Mouse (Mus musculus): ENCODE measurements around the gene Timm13.

Gene Timm13

GRCm38 (mm10) chr10:80904004-80904693 is 3.4 kb upstream of the Timm13 start:
- no peak for DNase-seq (ENCODE audit: low read depth)

- no peak for DNase-seq (ENCODE audit: low read depth)
Observed at GRCm38 (mm10) chr10:80903282-80903681, 2.5 kb upstream of the Timm13 start.

GRCm38 (mm10) chr10:80902273-80902940 is 1.6 kb upstream of the Timm13 start:
- no peak for DNase-seq (ENCODE audit: low read depth)

GRCm38 (mm10) chr10:80901409-80902272 is 872 bp upstream of the Timm13 start:
- DNase-seq (ENCODE audit: low read depth), result peak; percentile 57

GRCm38 (mm10) chr10:80899591-80900317 is 1.0 kb downstream of the Timm13 start:
- no peak for DNase-seq (ENCODE audit: low read depth)

GRCm38 (mm10) chr10:80899074-80899473 is 1.7 kb downstream of the Timm13 start:
- DNase-seq (ENCODE audit: low read depth), result no peak

GRCm38 (mm10) chr10:80897861-80898510 is 2.8 kb downstream of the Timm13 start:
- no peak for DNase-seq (ENCODE audit: low read depth)

- no peak for DNase-seq (ENCODE audit: low read depth)
Observed at GRCm38 (mm10) chr10:80896581-80897485, 3.9 kb downstream of the Timm13 start.

- DNase-seq (ENCODE audit: low read depth), result no peak
Observed at GRCm38 (mm10) chr10:80895697-80896096, 5.1 kb downstream of the Timm13 start.

GRCm38 (mm10) chr10:80895100-80895499 is 5.7 kb downstream of the Timm13 start:
- DNase-seq (ENCODE audit: low read depth), result no peak

GRCm38 (mm10) chr10:80887181-80887580 is 13.6 kb downstream of the Timm13 start:
- DNase-seq (ENCODE audit: low read depth), result no peak

- peak; percentile 88 for DNase-seq (ENCODE audit: low read depth)
Observed at GRCm38 (mm10) chr10:80881301-80881700, 19.5 kb downstream of the Timm13 start.

GRCm38 (mm10) chr10:80880901-80881300 is 19.9 kb downstream of the Timm13 start:
- peak; percentile 63 for DNase-seq (ENCODE audit: low read depth)

GRCm38 (mm10) chr10:80880131-80880641 is 20.6 kb downstream of the Timm13 start:
- peak; percentile 84 for DNase-seq (ENCODE audit: low read depth)

GRCm38 (mm10) chr10:80876594-80876993 is 24.2 kb downstream of the Timm13 start:
- DNase-seq (ENCODE audit: low read depth), result no peak

GRCm38 (mm10) chr10:80876028-80876427 is 24.7 kb downstream of the Timm13 start:
- peak; percentile 83 for DNase-seq (ENCODE audit: low read depth)

GRCm38 (mm10) chr10:80874035-80874434 is 26.7 kb downstream of the Timm13 start:
- no peak for DNase-seq (ENCODE audit: low read depth)

- DNase-seq (ENCODE audit: low read depth), result no peak
Observed at GRCm38 (mm10) chr10:80871581-80871980, 29.2 kb downstream of the Timm13 start, which contains the start of gene Tmprss9. Tmprss9 (plus strand) TSS chr10:80871848.

- DNase-seq (ENCODE audit: low read depth), result no peak
Observed at GRCm38 (mm10) chr10:80870993-80871392, 29.8 kb downstream of the Timm13 start.

GRCm38 (mm10) chr10:80864446-80864845 is 36.3 kb downstream of the Timm13 start:
- no peak for DNase-seq (ENCODE audit: low read depth)
